Comparison of ENCODE assay signal across 10 mouse cellular contexts in the genomic region with DNA sequence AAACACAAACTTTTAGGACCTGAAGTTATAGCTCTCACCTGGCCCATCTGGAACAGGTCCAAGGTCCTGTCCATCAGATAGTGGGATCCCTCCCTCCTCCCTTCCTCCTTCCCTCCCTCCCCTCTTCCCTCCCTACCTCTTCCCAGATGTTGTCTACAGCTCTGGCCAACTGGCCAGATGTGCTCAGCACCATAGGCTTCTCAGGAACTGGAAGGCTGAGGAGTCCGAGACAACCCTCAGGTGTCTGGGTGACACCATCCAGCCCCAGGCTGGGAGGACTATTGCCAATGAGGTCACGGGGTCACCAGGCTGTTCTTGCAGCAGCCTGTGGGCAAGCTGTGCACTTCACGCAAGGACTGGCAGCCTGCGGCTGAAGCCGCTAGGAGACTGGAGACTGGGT.
DNase-seq lines count a peak whose midpoint lies in the region; ATAC-seq and TF ChIP-seq lines count a peak whose summit lies in the region.
"Had no signal": no experiment of that assay in that cellular context is flagged by ENCODE, and none has a peak within 500 bp of the region (broad histone marks: within the 10 kb centered on the region; RNA-seq: fewer than 3 reads in every experiment).

No protein-coding gene starts in this region.

- peaks cover 28% of the 10 kb centered on the region; the same call in 1 of the 2 replicates for H3K27me3 ChIP-seq in kidney, postnatal 0 days (ENCODE audit: insufficient read depth, low read length)
- peaks cover 9% of the 10 kb centered on the region for H3K27me3 ChIP-seq in embryonic facial prominence, embryonic 10.5 days (replicated peaks; ENCODE audit: low read depth, poor library complexity, severe bottlenecking)
- 0 out of 2 replicates have a peak, but pooled peaks cover 6% of the 10 kb centered on the region for H3K27me3 ChIP-seq in intestine, embryonic 15.5 days (replicated peaks)

- H3K27ac ChIP-seq in kidney, postnatal 0 days = no peak overlapping the region
- peak overlapping the region; percentile 90 for H3K27ac ChIP-seq in embryonic facial prominence, embryonic 10.5 days (replicated peaks)
- H3K27ac ChIP-seq in intestine, embryonic 15.5 days = peak overlapping the region; percentile 73

- peaks cover 18% of the 10 kb centered on the region for H3K4me1 ChIP-seq in kidney, postnatal 0 days (replicated peaks; ENCODE audit: insufficient read depth, low read length)
- peaks cover 98% of the 10 kb centered on the region for H3K4me1 ChIP-seq in embryonic facial prominence, embryonic 10.5 days
- peaks cover 62% of the 10 kb centered on the region for H3K4me1 ChIP-seq in intestine, embryonic 15.5 days (replicated peaks)

- H3K4me3 ChIP-seq in kidney, postnatal 0 days (replicated peaks; ENCODE audit: low read depth, low read length) = no peak overlapping the region
- no peak overlapping the region for H3K4me3 ChIP-seq in embryonic facial prominence, embryonic 10.5 days
- H3K4me3 ChIP-seq in intestine, embryonic 15.5 days (replicated peaks) = no peak overlapping the region
- H3K4me3 ChIP-seq: erythroblast, embryonic 14.5 days had no signal

- no peak for TF ChIP-seq CTCF in kidney, postnatal 0 days (IDR thresholded peaks at IDR 0.05; ENCODE audit: low read depth)

- H3K36me3 ChIP-seq in kidney, postnatal 0 days (ENCODE audit: insufficient read depth, low read length) = no peaks in the 10 kb centered on the region
- H3K36me3 ChIP-seq in embryonic facial prominence, embryonic 10.5 days (replicated peaks) = no peaks in the 10 kb centered on the region
- no peaks in the 10 kb centered on the region for H3K36me3 ChIP-seq in intestine, embryonic 15.5 days

- WGBS in kidney, postnatal 0 days = 56% methylated on average over 5 of the region's 5 CpGs
- WGBS in embryonic facial prominence, embryonic 10.5 days = 40% methylated on average over 5 of the region's 5 CpGs
- 50% methylated on average over 5 of the region's 5 CpGs for WGBS in intestine, embryonic 15.5 days

- ATAC-seq in kidney, postnatal 0 days (replicated peaks; ENCODE audit: low FRiP score, low read depth) = 0 out of 2 replicates have a peak, but pooled peaks have one; percentile 30
- no peak for ATAC-seq in intestine, embryonic 15.5 days
- ATAC-seq: Patski had no signal

- H3K4me2 ChIP-seq in kidney, postnatal 0 days (ENCODE audit: low read length) = no peak overlapping the region
- no peak overlapping the region for H3K4me2 ChIP-seq in intestine, embryonic 15.5 days (replicated peaks)

- no peak overlapping the region for H3K9ac ChIP-seq in kidney, postnatal 0 days (ENCODE audit: low read depth, low read length)
- H3K9ac ChIP-seq in intestine, embryonic 15.5 days = no peak overlapping the region

- no peaks in the 10 kb centered on the region for H3K9me3 ChIP-seq in kidney, postnatal 0 days (replicated peaks; ENCODE audit: low read length)
- no peaks in the 10 kb centered on the region for H3K9me3 ChIP-seq in embryonic facial prominence, embryonic 10.5 days
- no peaks in the 10 kb centered on the region for H3K9me3 ChIP-seq in intestine, embryonic 15.5 days

- DNase-seq in adrenal gland, postnatal 10 days = peak; percentile 47
- DNase-seq in adrenal gland, adult 8-10 months = no peak
- no peak for DNase-seq in kidney, postnatal 0 days (ENCODE audit: low spot score)
- no peak for DNase-seq in kidney, adult 18-20 months
- DNase-seq in embryonic facial prominence, embryonic 10.5 days (ENCODE audit: low spot score) = peak; percentile 50
- no peak for DNase-seq in layer of hippocampus, postnatal 10 days (ENCODE audit: low spot score in 2 of 2)
- DNase-seq in gastrocnemius, postnatal 4 days (ENCODE audit: low spot score in 2 of 2) = no peak

Comparison
In these comparisons a context has a peak if more than half of its experiments do, and no peak if none do; other contexts are left out.
1. DNase-seq: peak in adrenal gland, postnatal 10 days (single experiment) and embryonic facial prominence, embryonic 10.5 days (single experiment); none in adrenal gland, adult 8-10 months (single experiment), kidney, postnatal 0 days (single experiment), kidney, adult 18-20 months (single experiment), layer of hippocampus, postnatal 10 days (0 of 2) and gastrocnemius, postnatal 4 days (0 of 2).